ENCODE assay signal across 9 mouse cellular contexts in the genomic region with DNA sequence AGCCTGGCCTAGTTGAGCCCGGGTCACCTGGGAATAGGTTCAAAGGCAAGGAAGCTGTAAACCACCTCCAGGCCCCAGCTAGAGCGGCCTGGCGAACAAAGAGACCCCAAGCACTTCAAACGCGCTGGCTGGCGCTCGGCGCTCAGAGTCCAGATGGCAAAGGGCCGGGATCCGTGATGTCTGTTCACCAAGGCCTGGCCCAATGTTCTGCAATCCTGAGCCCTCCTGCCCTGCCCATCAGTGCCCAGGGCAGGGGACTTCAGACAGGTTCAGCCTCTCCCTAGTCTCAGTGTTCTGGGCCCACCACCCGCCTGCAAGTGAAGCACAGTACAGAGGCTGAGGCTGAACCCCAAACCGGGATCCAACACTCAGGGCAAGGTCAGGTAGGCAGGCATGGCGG. TPM values are rescaled to one million over a fixed set of nuclear protein-coding genes. Genes with fewer than 3 reads are reported as not detected.
DNase-seq lines count a peak whose midpoint lies in the region; ATAC-seq and TF ChIP-seq lines count a peak whose summit lies in the region.
"Had no signal": no experiment of that assay in that cellular context is flagged by ENCODE, and none has a peak within 500 bp of the region (broad histone marks: within the 10 kb centered on the region; RNA-seq: fewer than 3 reads in every experiment).

No protein-coding gene starts in this region.

- H3K4me3 ChIP-seq in kidney, postnatal 0 days (replicated peaks; ENCODE audit: low read depth, low read length): peak overlapping the region; percentile 49; the same call in 1 of the 2 replicates
- peak overlapping the region; percentile 77 for H3K4me3 ChIP-seq in embryonic facial prominence, embryonic 10.5 days
- H3K4me3 ChIP-seq in limb, embryonic 10.5 days: peak overlapping the region; percentile 80
- H3K4me3 ChIP-seq in neural tube, embryonic 15.5 days (replicated peaks): peak overlapping the region; percentile 51

- no peaks in the 10 kb centered on the region for H3K9me3 ChIP-seq in kidney, postnatal 0 days (replicated peaks; ENCODE audit: low read length)
- H3K9me3 ChIP-seq in embryonic facial prominence, embryonic 10.5 days: no peaks in the 10 kb centered on the region
- no peaks in the 10 kb centered on the region for H3K9me3 ChIP-seq in limb, embryonic 10.5 days (replicated peaks)
- H3K9me3 ChIP-seq in neural tube, embryonic 15.5 days (replicated peaks): no peaks in the 10 kb centered on the region

- intact Hi-C loops in left cerebral cortex, postnatal 25 days (cut with DNase I): no loop called here

- peaks cover 34% of the 10 kb centered on the region for H3K27me3 ChIP-seq in kidney, postnatal 0 days (ENCODE audit: insufficient read depth, low read length)
- H3K27me3 ChIP-seq in embryonic facial prominence, embryonic 10.5 days (replicated peaks; ENCODE audit: low read depth, poor library complexity, severe bottlenecking): peaks cover 80% of the 10 kb centered on the region
- peaks cover 29% of the 10 kb centered on the region for H3K27me3 ChIP-seq in limb, embryonic 10.5 days (ENCODE audit: low read depth, poor library complexity, severe bottlenecking)
- H3K27me3 ChIP-seq in neural tube, embryonic 15.5 days (replicated peaks): peaks cover 49% of the 10 kb centered on the region

- no peak for ATAC-seq in kidney, postnatal 0 days (replicated peaks; ENCODE audit: low FRiP score, low read depth)
- ATAC-seq in neural tube, embryonic 15.5 days (ENCODE audit: low FRiP score): no peak

- H3K36me3 ChIP-seq in kidney, postnatal 0 days (ENCODE audit: insufficient read depth, low read length): no peaks in the 10 kb centered on the region
- H3K36me3 ChIP-seq in embryonic facial prominence, embryonic 10.5 days (replicated peaks): 0 out of 2 replicates have a peak, but pooled peaks cover 2% of the 10 kb centered on the region
- H3K36me3 ChIP-seq in limb, embryonic 10.5 days: 0 out of 2 replicates have a peak, but pooled peaks cover 2% of the 10 kb centered on the region
- no peaks in the 10 kb centered on the region for H3K36me3 ChIP-seq in neural tube, embryonic 15.5 days

- H3K4me2 ChIP-seq in kidney, postnatal 0 days (ENCODE audit: low read length): peak overlapping the region; percentile 78
- H3K4me2 ChIP-seq in neural tube, embryonic 15.5 days: peak overlapping the region; percentile 98

- H3K27ac ChIP-seq in kidney, postnatal 0 days: no peak overlapping the region
- H3K27ac ChIP-seq in embryonic facial prominence, embryonic 10.5 days (replicated peaks): peak overlapping the region; percentile 95
- H3K27ac ChIP-seq in limb, embryonic 10.5 days: peak overlapping the region; percentile 94
- no peak overlapping the region for H3K27ac ChIP-seq in neural tube, embryonic 15.5 days (replicated peaks)

- WGBS in kidney, postnatal 0 days: 36% methylated on average over 13 of the region's 13 CpGs
- WGBS in embryonic facial prominence, embryonic 10.5 days: 13% methylated on average over 13 of the region's 13 CpGs
- WGBS in limb, embryonic 10.5 days: 5% methylated on average over 13 of the region's 13 CpGs
- 15% methylated on average over 13 of the region's 13 CpGs for WGBS in neural tube, embryonic 15.5 days

- no peak for DNase-seq in kidney, postnatal 0 days (ENCODE audit: low spot score)
- no peak for DNase-seq in kidney, postnatal 14 days
- DNase-seq in embryonic facial prominence, embryonic 10.5 days (ENCODE audit: low spot score): peak; percentile 81
- DNase-seq in limb, embryonic 10.5 days (ENCODE audit: low spot score): peak; percentile 83
- no peak for DNase-seq in layer of hippocampus, postnatal 14 days (ENCODE audit: low spot score in 2 of 2)
- DNase-seq in spleen, postnatal 10 days (ENCODE audit: low spot score in 2 of 2): no peak
- DNase-seq in left cerebral cortex, postnatal 25 days (ENCODE audit: low spot score in 2 of 2): no peak
- DNase-seq: layer of hippocampus, adult 9-11 months had no signal

- TF ChIP-seq CTCF in kidney, postnatal 0 days (IDR thresholded peaks at IDR 0.05; ENCODE audit: low read depth): no peak

- H3K9ac ChIP-seq in kidney, postnatal 0 days (ENCODE audit: low read depth, low read length): no peak overlapping the region
- H3K9ac ChIP-seq in neural tube, embryonic 15.5 days (replicated peaks): 0 out of 2 replicates have a peak overlapping the region, but pooled peaks have one; percentile 14

- H3K4me1 ChIP-seq in kidney, postnatal 0 days (replicated peaks; ENCODE audit: insufficient read depth, low read length): no peaks in the 10 kb centered on the region
- H3K4me1 ChIP-seq in embryonic facial prominence, embryonic 10.5 days: peaks cover 53% of the 10 kb centered on the region
- H3K4me1 ChIP-seq in limb, embryonic 10.5 days: peaks cover 62% of the 10 kb centered on the region
- peaks cover 28% of the 10 kb centered on the region for H3K4me1 ChIP-seq in neural tube, embryonic 15.5 days

RNA-seq across cellular contexts. Expression of a gene that starts 0.9 kb away (rescaled TPM):
- polyA plus RNA-seq in kidney, postnatal 0 days (2015; fragmentation: Nextera tagmentation; extraction: Ambion mirVana): 4.4 TPM in 2 replicates
- 53.8 and 55.3 TPM in 2 replicates for polyA plus RNA-seq in embryonic facial prominence, embryonic 10.5 days (2016; fragmentation: Nextera tagmentation; extraction: Ambion mirVana)
- polyA plus RNA-seq in limb, embryonic 10.5 days (2016; fragmentation: Nextera tagmentation; extraction: Ambion mirVana): 40.2 and 47.3 TPM in 2 replicates
- 2.8 and 4.8 TPM in 2 replicates for polyA plus RNA-seq in neural tube, embryonic 15.5 days (2015; fragmentation: Nextera tagmentation; extraction: Ambion mirVana)
- 1 to 10 TPM; 1.9 to 2.5 TPM for total RNA-seq in layer of hippocampus, postnatal 14 days (2021)
- total RNA-seq in left cerebral cortex, postnatal 25 days (2021): 1 to 10 TPM; 1.1 to 1.6 TPM

Comparison
In these comparisons a context has a peak if more than half of its experiments do, and no peak if none do; other contexts are left out.
1. DNase-seq: peak in embryonic facial prominence, embryonic 10.5 days (single experiment) and limb, embryonic 10.5 days (single experiment); none in kidney, postnatal 0 days (single experiment), kidney, postnatal 14 days (single experiment), layer of hippocampus, postnatal 14 days (0 of 2), spleen, postnatal 10 days (0 of 2) and left cerebral cortex, postnatal 25 days (0 of 2).
2. H3K27ac ChIP-seq: peak in embryonic facial prominence, embryonic 10.5 days (single experiment) and limb, embryonic 10.5 days (single experiment); none in kidney, postnatal 0 days (single experiment) and neural tube, embryonic 15.5 days (single experiment).
3. Peak in every context shown above with its lines, with median percentiles within 50 percentile points of each other: H3K4me3 ChIP-seq.